Mouse (Mus musculus) kidney, adult 2 months (tissue): Measurements from ENCODE around the gene Tardbp.

Experiments
- CTCF ChIP-seq: fragments of 200-500 bp; conservative IDR thresholded peaks from 2 replicates; pipeline ENCODE4 v1.5.1; 2011; ENCODE audit warnings: low read depth, mild to moderate bottlenecking, control low read depth, low read length, moderate library complexity, mixed read lengths; ENCODE audit not compliant: insufficient read depth, insufficient read length
- POLR2A ChIP-seq: fragments of 200-500 bp; IDR thresholded peaks from one replicate; pipeline ENCODE4 v1.6.1; 2011; ENCODE audit warnings: low read depth, low read length, control low read depth

DNA sequence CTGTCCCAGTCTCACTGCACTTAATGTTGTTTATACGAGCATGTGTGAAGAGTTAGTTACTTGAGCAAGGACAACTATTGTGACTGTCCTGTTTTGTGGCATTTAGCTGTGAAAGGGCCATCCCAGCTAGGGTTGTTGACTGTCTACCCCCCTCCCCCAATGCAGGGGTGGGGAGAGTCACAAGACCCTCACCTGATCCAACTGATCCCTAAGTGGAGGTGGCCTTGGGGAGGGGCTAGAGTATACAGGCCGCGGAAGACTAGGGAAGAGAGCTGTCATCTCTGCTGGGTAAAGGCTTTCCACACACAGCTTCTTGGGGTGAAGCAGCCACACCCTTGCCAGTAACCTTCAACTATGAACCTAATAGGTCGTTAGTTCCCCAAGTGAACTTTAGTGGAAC is 26.5 kb downstream of the Tardbp start:
- TF ChIP-seq CTCF = no peak
- no peak for TF ChIP-seq POLR2A
